In genomic region chr16:44720518-44720917, GRCm38 (mm10) we compare ENCODE assay signal across 14 mouse cellular contexts. TPM values are rescaled to one million over a fixed set of nuclear protein-coding genes. Genes with fewer than 3 reads are reported as not detected.
A peak's percentile ranks its signal among the peaks of the same experiment; 100 is the strongest.
DNase-seq lines count a peak whose midpoint lies in the region; ATAC-seq and TF ChIP-seq lines count a peak whose summit lies in the region.
"Had no signal": no experiment of that assay in that cellular context is flagged by ENCODE, and none has a peak within 500 bp of the region (broad histone marks: within the 10 kb centered on the region; RNA-seq: fewer than 3 reads in every experiment).

No protein-coding gene starts in this region.

- peaks cover 12% of the 10 kb centered on the region for H3K4me1 ChIP-seq in liver, postnatal 0 days (ENCODE audit: insufficient read depth)
- H3K4me1 ChIP-seq in liver, embryonic 12.5 days = peaks cover 22% of the 10 kb centered on the region
- H3K4me1 ChIP-seq in E14TG2a.4 (replicated peaks; ENCODE audit: low read depth, low read length) = peaks cover 34% of the 10 kb centered on the region
- peaks cover 9% of the 10 kb centered on the region for H3K4me1 ChIP-seq in lung, postnatal 0 days (ENCODE audit: insufficient read depth, low read depth, low read length)
- peaks cover 19% of the 10 kb centered on the region for H3K4me1 ChIP-seq in kidney, embryonic 16.5 days (ENCODE audit: insufficient read depth, low read length)

- no peak overlapping the region for H3K4me3 ChIP-seq in liver, postnatal 0 days (ENCODE audit: low read depth, low read length)
- H3K4me3 ChIP-seq in liver, embryonic 12.5 days = no peak overlapping the region
- H3K4me3 ChIP-seq in E14TG2a.4 (replicated peaks; ENCODE audit: low read length) = no peak overlapping the region
- no peak overlapping the region for H3K4me3 ChIP-seq in lung, postnatal 0 days (ENCODE audit: low read depth, low read length)
- no peak overlapping the region for H3K4me3 ChIP-seq in kidney, embryonic 16.5 days (ENCODE audit: low read length)
- H3K4me3 ChIP-seq: hindbrain, embryonic 13.5 days; myocyte had no signal

- 79% methylated on average over 3 of the region's 3 CpGs for WGBS in liver, postnatal 0 days (ENCODE audit: insufficient replicate concordance)
- WGBS in liver, embryonic 12.5 days (ENCODE audit: insufficient replicate concordance) = 67% methylated on average over 3 of the region's 3 CpGs
- 76% methylated on average over 3 of the region's 3 CpGs for WGBS in lung, postnatal 0 days
- 77% methylated on average over 3 of the region's 3 CpGs for WGBS in kidney, embryonic 16.5 days

- no peak overlapping the region for H3K4me2 ChIP-seq in liver, postnatal 0 days (ENCODE audit: low read depth, low read length)
- H3K4me2 ChIP-seq in liver, embryonic 12.5 days = no peak overlapping the region
- no peak overlapping the region for H3K4me2 ChIP-seq in lung, postnatal 0 days (replicated peaks; ENCODE audit: low read depth, low read length)
- no peak overlapping the region for H3K4me2 ChIP-seq in kidney, embryonic 16.5 days (replicated peaks; ENCODE audit: low read depth, low read length)
- H3K4me2 ChIP-seq: hindbrain, embryonic 13.5 days had no signal

- no peaks in the 10 kb centered on the region for H3K9me3 ChIP-seq in liver, postnatal 0 days (ENCODE audit: low read length)
- no peaks in the 10 kb centered on the region for H3K9me3 ChIP-seq in liver, embryonic 12.5 days (replicated peaks)
- no peaks in the 10 kb centered on the region for H3K9me3 ChIP-seq in E14TG2a.4 (ENCODE audit: low read length)
- H3K9me3 ChIP-seq in lung, postnatal 0 days (ENCODE audit: low read length) = no peaks in the 10 kb centered on the region
- no peaks in the 10 kb centered on the region for H3K9me3 ChIP-seq in kidney, embryonic 16.5 days (ENCODE audit: low read length)
- H3K9me3 ChIP-seq: hindbrain, embryonic 13.5 days had no signal

- peak; percentile 63 for TF ChIP-seq CTCF in liver, postnatal 0 days (IDR thresholded peaks at IDR 0.05; ENCODE audit: low read depth)
- peak; percentile 100 for TF ChIP-seq CTCF in E14TG2a.4 (conservative IDR thresholded peaks at IDR 0.05; ENCODE audit: low read length)
- peak; percentile 74 for TF ChIP-seq CTCF in lung, postnatal 0 days (IDR thresholded peaks at IDR 0.05)

- H3K36me3 ChIP-seq in liver, postnatal 0 days (replicated peaks; ENCODE audit: insufficient read depth, low read length) = no peaks in the 10 kb centered on the region
- peaks cover 7% of the 10 kb centered on the region; the same call in 1 of the 2 replicates for H3K36me3 ChIP-seq in liver, embryonic 12.5 days
- peaks cover 18% of the 10 kb centered on the region for H3K36me3 ChIP-seq in E14TG2a.4 (ENCODE audit: insufficient read depth, low read length)
- no peaks in the 10 kb centered on the region for H3K36me3 ChIP-seq in lung, postnatal 0 days (ENCODE audit: insufficient read depth, low read length)
- H3K36me3 ChIP-seq in kidney, embryonic 16.5 days (ENCODE audit: insufficient read depth, low read length) = peaks cover 7% of the 10 kb centered on the region; the same call in 1 of the 2 replicates

- TF ChIP-seq EP300 in liver, postnatal 0 days (IDR thresholded peaks at IDR 0.05; ENCODE audit: low read depth) = no peak
- no peak for TF ChIP-seq EP300 in lung, postnatal 0 days (IDR thresholded peaks at IDR 0.05)

- H3K27ac ChIP-seq in liver, postnatal 0 days (ENCODE audit: low read depth) = no peak overlapping the region
- no peak overlapping the region for H3K27ac ChIP-seq in liver, embryonic 12.5 days
- H3K27ac ChIP-seq in lung, postnatal 0 days (ENCODE audit: low read length) = no peak overlapping the region
- no peak overlapping the region for H3K27ac ChIP-seq in kidney, embryonic 16.5 days (ENCODE audit: low read length)
- H3K27ac ChIP-seq: hindbrain, embryonic 13.5 days had no signal

- H3K27me3 ChIP-seq in liver, postnatal 0 days (ENCODE audit: insufficient read depth, low read length) = no peaks in the 10 kb centered on the region
- no peaks in the 10 kb centered on the region for H3K27me3 ChIP-seq in liver, embryonic 12.5 days (replicated peaks)
- no peaks in the 10 kb centered on the region for H3K27me3 ChIP-seq in E14TG2a.4 (ENCODE audit: insufficient read depth, low read length)
- no peaks in the 10 kb centered on the region for H3K27me3 ChIP-seq in lung, postnatal 0 days (replicated peaks; ENCODE audit: insufficient read depth, low read length)
- no peaks in the 10 kb centered on the region for H3K27me3 ChIP-seq in kidney, embryonic 16.5 days (ENCODE audit: insufficient read depth, low read length)
- H3K27me3 ChIP-seq: hindbrain, embryonic 13.5 days had no signal

- ATAC-seq in liver, postnatal 0 days = no peak
- ATAC-seq in liver, embryonic 12.5 days = no peak
- no peak for ATAC-seq in lung, postnatal 0 days
- ATAC-seq in kidney, embryonic 16.5 days (ENCODE audit: low FRiP score, low TSS enrichment) = no peak

- no peak overlapping the region for H3K9ac ChIP-seq in liver, postnatal 0 days (replicated peaks)
- no peak overlapping the region for H3K9ac ChIP-seq in liver, embryonic 12.5 days
- no peak overlapping the region for H3K9ac ChIP-seq in lung, postnatal 0 days (replicated peaks; ENCODE audit: low read depth)
- H3K9ac ChIP-seq in kidney, embryonic 16.5 days (replicated peaks; ENCODE audit: low read length) = no peak overlapping the region
- H3K9ac ChIP-seq: hindbrain, embryonic 13.5 days had no signal

- DNase-seq in embryo, embryonic 10.5 days (ENCODE audit: low spot score) = peak; percentile 65
- DNase-seq in embryo, embryonic 11 days = no peak
- no peak for DNase-seq in liver, postnatal 0 days
- DNase-seq in lung, postnatal 0 days (ENCODE audit: low spot score) = no peak
- DNase-seq in left cerebral cortex, adult 9 months (ENCODE audit: low spot score in 2 of 2) = no peak
- DNase-seq: gastrocnemius, postnatal 36 days; liver; right cerebral cortex, postnatal 25 days; thymus, postnatal 25 days had no signal

RNA-seq across cellular contexts. Expression of gene Nepro, which starts 3.6 kb away (rescaled TPM):
- 1.9 and 2.4 TPM in 2 replicates for polyA plus RNA-seq in liver, postnatal 0 days (2015; fragmentation: Nextera tagmentation; extraction: Ambion mirVana)
- polyA plus RNA-seq in liver, embryonic 12.5 days (2016; fragmentation: Nextera tagmentation; extraction: Ambion mirVana) = 6.5 and 7.3 TPM in 2 replicates
- polyA plus RNA-seq in lung, postnatal 0 days (2015; fragmentation: Nextera tagmentation; extraction: Ambion mirVana) = 3.6 and 3.7 TPM in 2 replicates
- polyA plus RNA-seq in kidney, embryonic 16.5 days (2015; fragmentation: Nextera tagmentation; extraction: Ambion mirVana) = 8.6 and 9.5 TPM in 2 replicates

RNA-seq across cellular contexts. Expression of gene Gtpbp8, which starts 25.6 kb away (rescaled TPM):
- 18.3 and 18.4 TPM in 2 replicates for polyA plus RNA-seq in liver, postnatal 0 days (2015; fragmentation: Nextera tagmentation; extraction: Ambion mirVana)
- polyA plus RNA-seq in liver, embryonic 12.5 days (2016; fragmentation: Nextera tagmentation; extraction: Ambion mirVana) = 23.3 and 23.8 TPM in 2 replicates
- 17.2 and 19.5 TPM in 2 replicates for polyA plus RNA-seq in lung, postnatal 0 days (2015; fragmentation: Nextera tagmentation; extraction: Ambion mirVana)
- 28.9 and 29.1 TPM in 2 replicates for polyA plus RNA-seq in kidney, embryonic 16.5 days (2015; fragmentation: Nextera tagmentation; extraction: Ambion mirVana)

RNA-seq across cellular contexts. Expression of gene Cd200r1, which starts 45.0 kb away (rescaled TPM):
- polyA plus RNA-seq in liver, postnatal 0 days (2015; fragmentation: Nextera tagmentation; extraction: Ambion mirVana) = 4.2 and 4.7 TPM in 2 replicates
- polyA plus RNA-seq in liver, embryonic 12.5 days (2016; fragmentation: Nextera tagmentation; extraction: Ambion mirVana) = 3.5 and 3.9 TPM in 2 replicates
- polyA plus RNA-seq in lung, postnatal 0 days (2015; fragmentation: Nextera tagmentation; extraction: Ambion mirVana) = 2.9 and 3.8 TPM in 2 replicates
- polyA plus RNA-seq in kidney, embryonic 16.5 days (2015; fragmentation: Nextera tagmentation; extraction: Ambion mirVana) = 0.66 and 0.68 TPM in 2 replicates
